Mouse (Mus musculus) c-Kit-positive CD71-negative TER-119-negative erythroid progenitor cells, embryonic 14.5 days (primary cell): ENCODE measurements at regions not wholly inside any gene's neighbourhood (a gene's known extent, or its start where the extent isn't known, plus 50 kb on each side); places are given as distances from the start of the nearest gene placed in this dataset.

ENCODE experiments used
- DNase-seq: peaks from one replicate; pipeline ENCODE4 v3.0.0-alpha.2; 2013; ENCODE audit warnings: low read depth

- no peak for DNase-seq
Measured at GRCm38 (mm10) chr1:129219098-129219497, 54.0 kb upstream of the Thsd7b start.

GRCm38 (mm10) chr1:129208806-129209205 is 64.3 kb upstream of the Thsd7b start:
- no peak for DNase-seq

GRCm38 (mm10) chr1:129208406-129208805 is 64.7 kb upstream of the Thsd7b start:
- no peak for DNase-seq

- DNase-seq, result no peak
Measured at GRCm38 (mm10) chr1:129207674-129208073, 65.4 kb upstream of the Thsd7b start.

- DNase-seq, result no peak
Measured at GRCm38 (mm10) chr1:129180174-129180759, 92.8 kb upstream of the Thsd7b start.

- no peak for DNase-seq
Measured at GRCm38 (mm10) chr1:129169936-129170335, 103.2 kb upstream of the Thsd7b start.

GRCm38 (mm10) chr1:129150643-129151042 is 122.5 kb upstream of the Thsd7b start:
- no peak for DNase-seq

GRCm38 (mm10) chr1:129148733-129149388 is 124.2 kb upstream of the Thsd7b start:
- no peak for DNase-seq

- no peak for DNase-seq
Measured at GRCm38 (mm10) chr1:129146395-129147094, 126.6 kb upstream of the Thsd7b start.

- no peak for DNase-seq
Measured at GRCm38 (mm10) chr1:129138783-129139182, 134.3 kb upstream of the Thsd7b start.

GRCm38 (mm10) chr1:129106961-129107557 is 166.0 kb upstream of the Thsd7b start:
- DNase-seq, result no peak

- DNase-seq, result no peak
Measured at GRCm38 (mm10) chr1:129100997-129101396, 172.1 kb upstream of the Thsd7b start.

GRCm38 (mm10) chr1:129078274-129078673 is 194.8 kb upstream of the Thsd7b start:
- DNase-seq, result no peak

GRCm38 (mm10) chr1:129057182-129057581 is 215.9 kb upstream of the Thsd7b start:
- DNase-seq, result no peak

GRCm38 (mm10) chr1:129055252-129055651 is 217.8 kb upstream of the Thsd7b start:
- DNase-seq, result no peak

GRCm38 (mm10) chr1:129033707-129034106 is 239.4 kb upstream of the Thsd7b start:
- no peak for DNase-seq

GRCm38 (mm10) chr1:129005899-129006298 is 267.2 kb upstream of the Thsd7b start:
- no peak for DNase-seq

GRCm38 (mm10) chr1:129002286-129002685 is 270.8 kb upstream of the Thsd7b start:
- no peak for DNase-seq

- DNase-seq, result no peak
Measured at GRCm38 (mm10) chr1:129001766-129002165, 271.3 kb upstream of the Thsd7b start.

GRCm38 (mm10) chr1:128999741-129000517 is 273.2 kb upstream of the Thsd7b start:
- no peak for DNase-seq

GRCm38 (mm10) chr1:128994655-128995054 is 278.4 kb upstream of the Thsd7b start:
- no peak for DNase-seq

GRCm38 (mm10) chr1:128983411-128983810 is 289.7 kb upstream of the Thsd7b start:
- no peak for DNase-seq
